Mouse (Mus musculus) frontal cortex, adult (tissue): Measurements from ENCODE around the gene Ugt1a9.
"Not testable (repeated sequence)": the region's sequence is repeated elsewhere in the genome, so short reads cannot be mapped to it uniquely, and the experiment has no call there.

Source experiments
- ATAC-seq: cut with Nextera tagmentation; 2 replicates; pipeline ENCODE4 v1.9.2; 2017; ENCODE audit warnings: mild to moderate bottlenecking, moderate library complexity, mixed read lengths; ENCODE audit not compliant: low TSS enrichment

Gene Ugt1a9

GRCm38 (mm10) chr1:88220336-88220735 is 149.7 kb downstream of the Ugt1a9 start:
- ATAC-seq: no peak

DNA sequence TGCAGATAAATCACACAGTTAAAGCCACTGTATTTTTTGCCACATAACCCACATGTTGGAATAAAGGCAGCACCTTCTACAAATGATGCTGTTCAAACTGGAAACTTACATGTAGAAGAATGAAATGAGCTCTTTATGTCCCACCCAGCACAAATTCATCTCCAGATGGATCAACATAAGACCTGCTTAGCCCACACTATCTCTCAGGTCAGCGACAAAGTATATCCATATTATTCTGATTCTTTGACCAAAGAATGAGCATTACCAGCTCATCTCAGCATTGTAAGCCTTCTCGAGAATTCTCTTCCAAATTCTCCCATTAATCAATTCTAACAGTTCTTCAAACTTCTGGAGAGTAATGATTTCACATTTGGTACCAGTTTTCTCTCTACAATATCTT is 151.6 kb downstream of the Ugt1a9 start:
- ATAC-seq: no peak

DNA sequence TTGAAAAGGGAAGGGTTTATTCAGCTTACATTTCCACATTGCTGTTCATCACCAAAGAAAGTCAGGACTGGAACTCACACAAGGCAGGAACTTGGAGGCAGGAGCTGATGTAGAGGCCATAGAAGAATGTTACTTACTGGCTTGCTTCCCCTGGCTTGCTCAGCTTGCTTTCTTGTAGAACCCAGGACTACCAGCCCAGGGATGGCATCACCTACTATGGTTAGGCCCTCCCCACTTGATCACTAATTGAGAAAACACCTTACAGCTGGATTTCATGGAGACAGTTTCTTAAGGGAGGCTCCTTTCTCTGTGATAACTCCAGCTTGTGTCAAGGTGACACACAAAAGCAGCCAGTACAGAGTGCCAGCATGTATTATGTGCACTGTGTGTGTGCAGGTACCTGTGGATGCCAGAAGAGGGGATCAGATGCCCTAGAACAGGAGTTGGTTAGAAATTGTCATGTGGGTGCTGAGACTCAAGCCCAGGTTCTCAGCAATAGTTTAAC is 152.5 kb downstream of the Ugt1a9 start:
- ATAC-seq: not testable (repeated sequence)

DNA sequence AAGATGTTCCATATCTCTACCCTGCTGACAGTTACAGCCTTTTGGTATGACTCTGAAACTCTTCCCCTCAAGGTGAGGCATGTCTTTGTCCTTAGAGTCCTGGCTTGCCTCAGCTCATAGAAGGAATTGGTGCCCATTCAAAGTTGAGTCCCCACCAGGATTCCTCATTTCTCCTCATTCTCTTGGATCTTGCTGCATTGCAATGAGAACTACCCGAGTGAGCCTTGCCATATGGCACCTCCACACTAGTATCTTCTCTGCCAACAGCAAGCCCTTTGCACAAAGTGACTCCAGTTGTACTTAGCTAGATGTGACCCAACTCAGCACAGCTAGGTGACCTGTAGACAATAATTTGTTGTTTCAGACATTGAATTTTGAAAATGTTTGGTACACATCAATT is 153.0 kb downstream of the Ugt1a9 start:
- no peak for ATAC-seq

GRCm38 (mm10) chr1:88224029-88224776 is 153.6 kb downstream of the Ugt1a9 start:
- ATAC-seq: no peak

DNA sequence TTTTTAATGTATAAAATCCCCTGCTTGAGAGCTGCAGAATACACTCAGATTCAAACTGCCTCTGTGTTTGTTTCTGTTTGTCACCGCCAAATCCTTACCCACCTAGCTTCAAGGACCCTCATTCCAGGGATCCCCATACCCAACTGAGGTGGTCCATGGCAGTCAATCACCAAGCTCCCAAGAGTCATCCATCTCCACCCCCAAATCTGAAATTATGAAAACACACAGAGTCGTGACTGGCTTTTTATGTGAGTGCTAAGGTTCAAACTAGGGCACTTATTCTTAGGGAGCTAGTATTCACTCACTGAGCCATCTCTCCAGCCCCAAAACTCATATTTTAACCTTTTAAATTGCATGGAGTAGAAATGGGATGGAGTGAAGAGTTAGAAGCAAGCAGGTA is 154.7 kb downstream of the Ugt1a9 start:
- ATAC-seq: not testable (repeated sequence)

- no peak for ATAC-seq
These were observed 155.1 kb downstream of the Ugt1a9 start for GRCm38 (mm10) chr1:88225741-88226140.

DNA sequence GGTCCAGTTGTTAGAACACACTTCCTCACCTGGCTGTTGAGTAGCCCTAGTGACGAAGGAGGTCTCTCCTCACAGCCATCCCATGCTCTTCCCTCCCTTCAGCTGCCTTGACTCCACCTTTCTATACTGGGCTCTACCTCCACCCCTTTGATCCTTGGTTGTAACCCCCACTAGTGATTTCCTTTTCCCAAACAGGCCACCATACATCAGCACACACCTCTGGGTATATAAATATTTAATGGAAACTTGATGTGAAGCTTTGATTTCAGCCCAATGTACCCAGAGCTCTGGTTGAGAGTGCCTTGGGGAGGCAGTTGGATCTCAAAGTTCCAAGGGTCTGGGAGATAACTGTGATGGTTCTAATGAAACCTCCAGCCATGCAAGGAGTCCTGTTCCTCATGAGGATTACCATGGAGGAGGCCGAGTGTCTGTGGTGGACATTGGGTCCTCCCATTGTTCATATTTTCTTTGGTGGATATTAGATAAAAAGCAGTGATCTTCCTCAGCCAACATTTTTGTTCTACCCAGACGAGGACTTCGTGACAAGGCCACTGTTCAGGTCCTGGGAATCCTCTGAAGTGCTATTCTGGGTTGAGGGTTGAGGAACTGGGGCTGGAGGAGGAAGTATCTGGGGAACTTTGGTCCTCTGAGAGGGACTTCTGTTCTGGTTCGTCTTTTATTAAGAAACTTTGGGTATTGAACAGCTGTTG is 156.2 kb downstream of the Ugt1a9 start, which contains the start of gene Mroh2a:
Gene Mroh2a (plus strand): TSS at position 317 of the 710 bp plus-strand sequence.
- no peak for ATAC-seq

- ATAC-seq: no peak
These were observed 156.9 kb downstream of the Ugt1a9 start for GRCm38 (mm10) chr1:88227482-88227881.

DNA sequence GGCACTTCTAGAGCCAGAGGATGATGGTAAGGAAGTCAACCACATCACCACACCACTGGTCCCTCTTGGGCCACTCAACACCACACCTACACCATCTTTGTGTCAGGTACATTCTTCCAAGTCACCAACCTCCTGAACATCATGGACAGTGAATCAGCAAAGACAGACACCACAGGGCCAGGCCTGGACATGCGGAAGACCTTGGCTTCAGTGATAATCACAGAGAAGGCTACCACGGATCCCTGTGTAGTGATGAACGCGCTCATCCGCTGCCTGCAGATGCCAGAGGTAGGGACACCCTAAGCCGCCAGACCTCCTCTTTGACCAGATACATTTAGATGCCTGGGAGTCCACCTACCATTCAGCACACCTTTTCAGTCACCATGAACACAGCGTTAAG is 157.5 kb downstream of the Ugt1a9 start:
- ATAC-seq: no peak

- no peak for ATAC-seq
These were observed 159.0 kb downstream of the Ugt1a9 start for GRCm38 (mm10) chr1:88229566-88229965.

- ATAC-seq: no peak
These were observed 159.4 kb downstream of the Ugt1a9 start for GRCm38 (mm10) chr1:88229986-88230385.

DNA sequence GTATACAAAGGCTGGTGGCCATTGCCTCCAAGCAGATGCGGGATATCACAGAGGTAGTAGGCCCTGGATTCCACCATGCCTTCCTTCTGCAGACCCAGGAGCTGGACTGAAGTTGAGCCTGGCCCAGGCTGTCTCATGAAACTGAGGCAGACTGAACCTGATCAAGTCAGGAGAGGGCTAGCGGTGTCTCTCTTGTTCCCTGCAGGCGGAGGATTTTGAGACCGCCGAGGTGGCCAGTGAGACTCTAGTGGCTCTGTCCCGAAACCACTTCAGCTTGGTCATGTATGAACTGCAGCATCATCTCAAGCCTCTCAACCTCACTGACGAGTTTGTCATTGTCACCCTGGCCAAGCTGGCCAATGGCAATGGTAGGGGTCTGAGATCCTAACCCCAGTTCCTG is 159.8 kb downstream of the Ugt1a9 start:
- no peak for ATAC-seq

GRCm38 (mm10) chr1:88230981-88231802 is 160.6 kb downstream of the Ugt1a9 start:
- ATAC-seq: no peak

DNA sequence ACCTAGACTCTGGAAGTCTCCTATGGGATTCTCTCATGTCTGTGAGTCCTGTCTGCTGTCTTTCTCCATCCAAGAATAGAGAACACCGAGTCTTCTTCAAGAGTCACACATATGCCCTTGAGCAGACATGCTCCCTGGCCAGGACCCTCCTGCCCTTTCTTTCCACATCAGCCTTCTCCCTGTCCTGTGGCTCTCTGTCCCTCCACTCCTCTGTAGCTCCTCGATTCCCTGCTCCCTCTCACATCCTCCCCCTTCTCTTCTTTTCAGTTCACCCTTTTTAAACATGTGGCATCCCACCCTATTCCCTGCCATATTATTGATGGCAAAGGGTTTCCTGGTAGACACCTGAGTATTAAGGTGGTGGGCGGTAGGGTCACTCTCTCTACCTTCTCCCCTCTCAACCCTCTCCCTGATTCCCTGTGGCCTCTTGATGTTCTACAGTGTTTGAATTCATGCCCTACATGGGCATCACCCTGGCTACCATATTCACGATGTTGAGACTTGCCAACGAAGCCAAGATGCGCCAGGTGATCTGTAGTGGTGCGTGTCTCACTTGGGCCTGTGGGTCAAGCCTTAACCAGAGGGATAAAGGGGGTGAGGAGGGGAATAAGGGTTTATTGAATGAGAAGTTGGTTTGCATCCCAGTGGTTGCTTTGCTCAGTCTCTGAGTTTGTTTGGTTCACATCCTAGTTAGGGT is 161.4 kb downstream of the Ugt1a9 start:
- ATAC-seq: no peak

- no peak for ATAC-seq
These were observed 162.2 kb downstream of the Ugt1a9 start for GRCm38 (mm10) chr1:88232664-88233380.

DNA sequence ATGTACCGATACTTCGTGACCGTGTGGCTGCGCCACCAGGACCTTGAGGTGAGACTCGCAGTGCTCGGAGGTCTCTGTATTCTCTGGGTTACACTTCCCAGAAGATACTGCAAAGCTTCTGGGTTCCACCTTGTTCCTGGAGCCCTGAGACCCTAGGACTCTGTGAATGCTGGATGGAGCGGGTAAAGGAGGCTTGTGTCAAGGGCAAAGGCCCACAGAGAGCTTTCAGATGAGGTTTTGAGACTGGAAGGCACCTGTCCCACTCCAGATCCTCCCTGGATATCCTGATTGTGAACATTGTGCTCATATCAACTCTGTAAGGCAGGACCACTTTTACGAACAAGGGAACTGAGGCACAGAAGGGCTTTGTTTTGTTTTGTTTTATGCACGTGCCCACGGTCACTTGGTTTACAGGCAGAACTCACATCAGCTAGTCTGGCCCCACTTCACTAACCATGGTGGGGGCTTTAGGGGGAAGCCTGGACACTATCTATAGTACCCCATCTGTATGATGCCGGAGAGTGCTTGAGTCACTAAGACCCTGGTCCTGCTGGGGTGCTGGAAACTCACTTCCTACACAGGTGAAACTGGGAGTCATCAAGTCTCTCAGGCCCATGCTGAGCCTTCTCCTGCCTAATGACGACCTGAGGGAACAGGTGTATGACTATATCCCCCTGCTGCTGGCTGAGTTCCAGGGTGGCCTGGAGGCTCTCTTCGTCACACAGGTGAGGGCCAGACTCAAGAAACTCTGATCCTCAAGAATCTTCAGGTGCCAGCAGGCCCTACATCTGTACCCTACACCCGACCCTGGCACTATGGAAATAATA is 163.0 kb downstream of the Ugt1a9 start:
- ATAC-seq: no peak

- no peak for ATAC-seq
These were observed 163.6 kb downstream of the Ugt1a9 start for GRCm38 (mm10) chr1:88234248-88234610.

DNA sequence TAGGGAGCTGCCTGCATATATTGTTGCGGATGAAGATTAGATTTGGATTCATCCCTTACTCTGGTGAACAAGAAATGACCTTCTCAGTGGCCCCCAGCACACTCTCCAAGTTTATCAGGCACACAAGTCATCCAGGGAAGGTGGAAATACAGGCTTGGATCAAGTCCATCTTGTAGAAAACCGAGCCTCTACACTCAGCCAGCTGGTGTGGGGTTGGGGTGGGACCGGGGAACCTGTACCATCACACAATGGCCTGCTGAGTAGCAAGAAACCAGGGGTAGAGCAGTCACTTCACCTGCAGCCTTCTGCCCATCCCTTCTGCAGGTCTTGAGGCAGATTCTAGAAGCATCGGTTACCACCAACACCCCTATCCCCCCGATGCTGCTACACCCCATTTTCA is 164.0 kb downstream of the Ugt1a9 start:
- no peak for ATAC-seq
